Mouse (Mus musculus) hindbrain, embryonic 12.5 days (tissue): ENCODE measurements around the gene Fancc. TPM values are rescaled to one million over a fixed set of nuclear protein-coding genes. Genes with fewer than 3 reads are reported as not detected.

Experiments
- ATAC-seq: fragments of 200-750 bp; cut with Nextera tagmentation; 2 replicates; pipeline ENCODE4 v1.8.0; 2017; ENCODE audit warnings: moderate TSS enrichment; ENCODE audit not compliant: low FRiP score
- H3K27ac ChIP-seq: fragments of 300-500 bp; sonication (generic); 2 replicates; pipeline ENCODE4 v1.5.1; 2016; ENCODE audit warnings: mild to moderate bottlenecking
- H3K27me3 ChIP-seq: fragments of 300-500 bp; sonication (generic); 2 replicates; pipeline ENCODE4 v1.6.1; 2016; ENCODE audit warnings: mild to moderate bottlenecking
- H3K36me3 ChIP-seq: fragments of 300-500 bp; sonication (generic); 2 replicates; pipeline ENCODE4 v1.6.1; 2016; ENCODE audit warnings: mild to moderate bottlenecking
- H3K4me1 ChIP-seq: fragments of 300-500 bp; sonication (generic); 2 replicates; pipeline ENCODE4 v1.6.1; 2016
- H3K4me2 ChIP-seq: fragments of 300-500 bp; sonication (generic); replicated peaks from 2 replicates; pipeline ENCODE4 v1.6.1; 2016; ENCODE audit warnings: mild to moderate bottlenecking
- H3K4me3 ChIP-seq: fragments of 300-500 bp; sonication (generic); 2 replicates; pipeline ENCODE4 v1.5.1; 2016; ENCODE audit warnings: mild to moderate bottlenecking
- H3K9ac ChIP-seq: fragments of 300-500 bp; sonication (generic); 2 replicates; pipeline ENCODE4 v1.6.1; 2016; ENCODE audit warnings: mild to moderate bottlenecking, moderate library complexity
- H3K9me3 ChIP-seq: fragments of 300-500 bp; sonication (generic); replicated peaks from 2 replicates; pipeline ENCODE4 v1.6.1; 2016; ENCODE audit warnings: mild to moderate bottlenecking
- WGBS: fragments of 180-500 bp; shearing (Covaris S2); methylation state at CpG from one replicate; pipeline ENCODE4 v1.1.7; 2016; 5-methylcytosine and 5-hydroxymethylcytosine counted together
- polyA plus RNA-seq: library from polyadenylated mRNA; unstranded; fragments of >200 nt; fragmentation: Nextera tagmentation; extraction: Ambion mirVana; gene quantifications from 2 replicates; pipeline ENCODE4 v1.2.1, GENCODE M21; 2016

Gene Fancc
- polyA plus RNA-seq, 1 experiment from 2014 or later, result 20.4 TPM

- WGBS, result 48% methylated on average over 26 of the region's 26 CpGs
- ATAC-seq, result no peak
- Histone ChIP-seq H3K4me1 (peaks cover 34% of the 10 kb centered on the region), H3K36me3 (peaks cover 86% of the 10 kb centered on the region), H3K4me3 (no peak overlapping the region), H3K27ac (no peak overlapping the region), H3K27me3 (no peaks in the 10 kb centered on the region), H3K9ac (no peak overlapping the region), H3K4me2 (no peak overlapping the region), H3K9me3 (no peaks in the 10 kb centered on the region)
Observed at GRCm38 (mm10) chr13:63513374-63514098, 16.5 kb upstream of the Fancc start.

DNA sequence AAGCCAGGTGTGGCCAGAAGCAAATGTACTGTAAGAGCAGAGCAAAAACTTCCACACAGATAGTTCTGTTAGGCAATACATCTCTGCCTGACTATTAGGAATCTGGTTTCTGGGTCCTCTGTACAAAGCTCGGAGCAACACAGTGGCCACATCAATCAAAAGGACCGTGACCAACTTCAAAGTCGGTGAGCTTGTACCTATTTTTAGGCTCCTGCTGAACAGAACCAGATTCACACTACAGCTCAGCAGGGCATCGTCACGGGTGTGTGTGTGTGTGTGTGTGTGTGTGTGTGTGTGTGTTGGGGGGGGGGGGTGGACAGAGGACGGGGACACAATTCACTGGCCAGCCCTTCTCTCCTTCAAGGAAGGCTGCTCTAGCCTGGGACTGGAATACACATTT lies 15.3 kb upstream of the Fancc start:
- Histone ChIP-seq H3K9me3 (no peaks in the 10 kb centered on the region), H3K4me1 (peaks cover 34% of the 10 kb centered on the region), H3K27me3 (no peaks in the 10 kb centered on the region), H3K4me3 (no peak overlapping the region), H3K27ac (no peak overlapping the region), H3K36me3 (peaks cover 85% of the 10 kb centered on the region), H3K9ac (no peak overlapping the region), H3K4me2 (no peak overlapping the region)
- ATAC-seq, result 0 out of 2 replicates have a peak, but pooled peaks have one; percentile 20
- WGBS, result 45% methylated on average over 6 of the region's 6 CpGs

GRCm38 (mm10) chr13:63507821-63508220 lies 10.7 kb upstream of the Fancc start:
- 85% methylated on average over 5 of the region's 5 CpGs for WGBS
- Histone ChIP-seq H3K9ac (no peak overlapping the region), H3K27ac (no peak overlapping the region), H3K4me2 (no peak overlapping the region), H3K4me3 (no peak overlapping the region), H3K4me1 (0 out of 2 replicates have a peak, but pooled peaks cover 7% of the 10 kb centered on the region), H3K9me3 (no peaks in the 10 kb centered on the region), H3K36me3 (peaks cover 52% of the 10 kb centered on the region), H3K27me3 (no peaks in the 10 kb centered on the region)
- no peak for ATAC-seq

DNA sequence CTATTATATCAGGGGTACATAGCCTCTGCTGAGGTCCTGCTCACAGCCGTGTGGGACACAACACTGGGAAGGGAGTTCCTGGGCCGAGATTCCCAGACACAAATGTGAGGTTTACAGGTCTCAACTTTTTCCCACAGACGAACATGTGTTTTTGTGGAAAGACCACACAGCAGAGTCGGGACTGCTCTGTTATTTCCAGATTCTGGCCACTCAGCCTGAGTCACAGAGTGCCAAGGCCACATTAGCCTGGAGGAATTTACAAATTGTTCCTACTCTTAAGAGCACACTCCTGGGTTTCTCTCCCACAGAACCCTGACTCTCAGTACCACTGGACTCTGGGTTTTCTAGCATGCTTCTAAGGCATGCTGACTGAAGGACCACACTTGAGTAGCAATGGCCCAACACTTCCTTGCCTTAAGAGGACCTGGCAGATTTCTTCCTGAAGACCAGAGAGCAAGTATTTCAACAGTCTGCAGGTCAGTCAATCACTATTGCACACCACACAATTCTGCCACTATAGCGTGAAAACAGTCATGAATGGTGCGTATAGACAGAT lies 10.0 kb upstream of the Fancc start:
- Histone ChIP-seq H3K36me3 (peaks cover 44% of the 10 kb centered on the region), H3K9ac (no peak overlapping the region), H3K27ac (no peak overlapping the region), H3K4me1 (0 out of 2 replicates have a peak, but pooled peaks cover 5% of the 10 kb centered on the region), H3K27me3 (no peaks in the 10 kb centered on the region), H3K4me2 (no peak overlapping the region), H3K4me3 (no peak overlapping the region), H3K9me3 (no peaks in the 10 kb centered on the region)
- ATAC-seq, result no peak
- 87% methylated on average over 6 of the region's 6 CpGs for WGBS

DNA sequence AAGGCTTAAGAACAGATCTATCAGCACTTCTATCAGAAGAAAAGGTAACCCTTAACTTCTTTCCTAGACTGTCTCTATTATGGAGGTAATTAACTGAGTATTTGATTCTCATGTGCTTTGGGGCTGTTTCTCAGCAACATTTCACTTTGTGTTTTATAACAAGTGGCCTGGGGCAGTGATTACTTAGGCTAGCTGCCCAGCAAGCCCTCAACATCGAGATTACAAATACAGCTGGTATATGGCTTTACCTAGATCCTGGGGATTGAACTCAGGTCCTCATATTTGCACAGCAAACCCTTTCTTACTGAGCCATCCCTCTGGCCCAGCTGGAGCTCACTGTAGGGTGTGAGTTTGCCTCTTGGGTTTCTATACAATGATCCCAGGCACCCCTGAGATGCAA lies 9.3 kb upstream of the Fancc start:
- H3K4me2 ChIP-seq, result no peak overlapping the region
- H3K9ac ChIP-seq, result no peak overlapping the region
- 65% methylated on average over 1 of the region's 1 CpGs for WGBS
- H3K4me1 ChIP-seq, result 0 out of 2 replicates have a peak, but pooled peaks cover 3% of the 10 kb centered on the region
- peaks cover 37% of the 10 kb centered on the region for H3K36me3 ChIP-seq
- H3K27ac ChIP-seq, result no peak overlapping the region
- H3K9me3 ChIP-seq, result no peaks in the 10 kb centered on the region
- H3K27me3 ChIP-seq, result no peaks in the 10 kb centered on the region
- H3K4me3 ChIP-seq, result no peak overlapping the region
- no peak for ATAC-seq

DNA sequence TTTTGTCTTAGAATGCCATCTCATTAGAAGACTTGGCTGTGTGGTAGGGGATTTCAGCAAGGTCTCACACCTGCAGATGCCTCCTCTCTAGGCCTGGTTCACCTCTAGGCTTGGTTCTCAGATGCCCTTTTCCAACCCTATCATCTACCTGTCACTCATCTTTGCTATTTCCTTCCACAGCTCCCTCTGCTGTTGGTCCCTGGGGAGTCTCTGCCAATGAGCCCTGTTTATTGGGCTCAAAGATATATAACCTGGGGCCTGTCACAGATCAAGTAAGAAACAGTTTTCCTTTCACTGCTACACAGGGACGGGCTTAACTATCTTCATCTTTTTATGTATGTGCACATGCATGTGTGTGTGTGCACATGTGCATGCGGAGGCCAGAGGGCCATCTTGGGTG lies 5.3 kb upstream of the Fancc start:
- Histone ChIP-seq H3K9me3 (no peaks in the 10 kb centered on the region), H3K4me1 (peaks cover under 1% of the 10 kb centered on the region; the same call in 1 of the 2 replicates), H3K9ac (no peak overlapping the region), H3K27me3 (no peaks in the 10 kb centered on the region), H3K4me3 (no peak overlapping the region), H3K4me2 (no peak overlapping the region), H3K36me3 (peaks cover 3% of the 10 kb centered on the region), H3K27ac (no peak overlapping the region)
- 94% methylated on average over 2 of the region's 2 CpGs for WGBS
- no peak for ATAC-seq

DNA sequence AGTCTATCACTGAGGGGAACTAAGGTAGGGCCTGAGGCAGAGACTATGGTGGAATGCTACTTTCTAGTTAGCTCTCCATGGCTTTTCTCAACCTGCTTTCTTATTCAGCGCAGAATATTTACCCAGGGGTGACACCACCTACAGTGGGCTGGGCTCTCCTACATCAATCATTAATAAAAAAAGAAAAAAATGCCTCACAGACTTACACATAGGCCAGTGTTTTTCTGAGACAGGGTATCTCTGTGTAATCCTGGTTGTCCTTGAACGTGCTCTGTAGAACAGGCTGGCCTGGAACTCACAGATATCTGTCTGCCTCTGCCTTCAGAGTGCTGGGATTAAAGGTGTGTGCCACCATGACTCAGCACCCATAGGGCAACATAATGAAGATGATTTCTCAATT lies 2.4 kb upstream of the Fancc start:
- Histone ChIP-seq H3K9ac (no peak overlapping the region), H3K4me1 (peaks cover 11% of the 10 kb centered on the region), H3K4me2 (no peak overlapping the region), H3K27ac (no peak overlapping the region), H3K27me3 (no peaks in the 10 kb centered on the region), H3K4me3 (no peak overlapping the region), H3K36me3 (no peaks in the 10 kb centered on the region), H3K9me3 (no peaks in the 10 kb centered on the region)
- 93% methylated on average over 2 of the region's 2 CpGs for WGBS
- no peak for ATAC-seq

GRCm38 (mm10) chr13:63487707-63488042 lies 9.4 kb downstream of the Fancc start:
- Histone ChIP-seq H3K4me3 (no peak overlapping the region), H3K27ac (peak overlapping the region; percentile 81), H3K4me2 (no peak overlapping the region), H3K9me3 (no peaks in the 10 kb centered on the region), H3K4me1 (peaks cover 26% of the 10 kb centered on the region), H3K9ac (peak overlapping the region; percentile 19; the same call in 1 of the 2 replicates), H3K27me3 (no peaks in the 10 kb centered on the region), H3K36me3 (no peaks in the 10 kb centered on the region)
- ATAC-seq, result no peak
- WGBS, result 30% methylated on average over 7 of the region's 7 CpGs

DNA sequence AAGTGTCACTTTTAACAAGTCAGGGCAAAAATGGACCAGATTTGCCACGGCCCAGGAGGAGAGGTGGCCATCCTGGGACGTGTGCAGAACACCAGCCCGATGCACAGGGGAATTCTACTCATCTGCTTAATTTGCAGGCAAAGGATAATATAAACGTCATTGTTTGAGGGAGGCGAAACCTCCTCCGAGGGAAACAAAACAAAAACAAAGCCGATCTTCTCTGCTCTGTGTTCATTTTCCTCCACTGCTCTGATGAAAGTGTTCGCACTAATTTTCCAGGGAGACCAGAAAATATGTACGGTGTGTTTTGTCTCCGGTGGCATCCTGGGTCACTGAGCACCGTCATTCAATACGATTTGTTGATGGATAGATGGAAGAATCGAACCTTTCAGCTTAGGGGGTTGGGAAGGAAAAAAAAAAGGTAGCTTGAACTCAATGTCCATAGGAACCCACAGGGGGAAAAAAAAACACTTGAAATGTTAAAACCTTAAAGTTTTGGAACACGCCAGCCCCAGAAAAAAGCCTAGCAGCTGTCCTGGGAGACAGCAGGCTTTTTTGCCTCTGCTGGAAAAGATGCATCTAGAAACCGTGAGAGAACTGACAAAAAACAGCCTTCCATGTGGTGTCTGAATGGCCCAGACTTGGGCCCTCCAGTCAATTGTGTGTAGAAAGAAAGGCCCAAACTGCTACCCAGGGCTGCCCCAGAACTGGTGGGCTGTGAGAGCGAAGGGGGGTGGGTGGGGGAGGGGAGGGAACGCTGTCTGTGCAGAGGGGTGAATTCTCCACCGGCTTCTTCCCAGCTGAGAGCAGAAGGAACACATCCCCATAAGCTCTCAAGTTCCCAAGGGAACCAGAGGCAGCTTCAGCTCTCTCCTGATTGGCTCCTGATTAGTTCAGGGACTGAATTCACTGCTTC lies 10.0 kb downstream of the Fancc start:
- Histone ChIP-seq H3K36me3 (no peaks in the 10 kb centered on the region), H3K4me3 (no peak overlapping the region), H3K9ac (peak overlapping the region; percentile 19; the same call in 1 of the 2 replicates), H3K27ac (peak overlapping the region; percentile 81), H3K4me2 (peak overlapping the region; percentile 37), H3K9me3 (no peaks in the 10 kb centered on the region), H3K4me1 (peaks cover 26% of the 10 kb centered on the region), H3K27me3 (no peaks in the 10 kb centered on the region)
- peak; percentile 92 for ATAC-seq
- 5% methylated on average over 18 of the region's 18 CpGs for WGBS

GRCm38 (mm10) chr13:63475356-63475755 lies 21.7 kb downstream of the Fancc start:
- Histone ChIP-seq H3K4me3 (no peak overlapping the region), H3K27me3 (no peaks in the 10 kb centered on the region), H3K4me1 (no peaks in the 10 kb centered on the region), H3K4me2 (no peak overlapping the region), H3K36me3 (no peaks in the 10 kb centered on the region), H3K9ac (no peak overlapping the region), H3K9me3 (no peaks in the 10 kb centered on the region), H3K27ac (no peak overlapping the region)
- no peak for ATAC-seq
- WGBS, result 82% methylated on average over 8 of the region's 8 CpGs

DNA sequence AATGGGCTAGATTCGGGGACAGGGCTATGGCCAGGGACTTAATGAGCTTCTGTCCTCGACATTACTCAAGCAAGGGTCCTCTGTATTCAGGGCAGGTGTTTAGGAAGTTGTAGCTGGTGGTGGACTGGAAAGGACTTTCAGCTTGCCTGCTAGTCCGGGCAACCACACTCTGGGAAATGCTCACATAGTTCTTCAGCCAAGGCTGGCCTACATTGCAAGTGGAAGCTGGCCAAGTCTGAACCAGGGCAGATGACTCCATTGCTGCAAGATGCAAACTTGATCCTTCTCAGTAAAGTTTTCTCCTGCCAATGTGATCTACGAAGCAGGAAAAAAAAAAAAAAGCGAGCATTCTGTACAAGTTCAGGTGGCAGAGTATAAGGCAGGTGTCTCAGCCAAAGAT lies 44.2 kb downstream of the Fancc start:
- no peaks in the 10 kb centered on the region for H3K4me1 ChIP-seq
- ATAC-seq, result no peak
- H3K27ac ChIP-seq, result no peak overlapping the region
- no peaks in the 10 kb centered on the region for H3K9me3 ChIP-seq
- H3K4me3 ChIP-seq, result no peak overlapping the region
- no peak overlapping the region for H3K9ac ChIP-seq
- 82% methylated on average over 5 of the region's 5 CpGs for WGBS
- H3K36me3 ChIP-seq, result no peaks in the 10 kb centered on the region
- no peaks in the 10 kb centered on the region for H3K27me3 ChIP-seq
- no peak overlapping the region for H3K4me2 ChIP-seq

GRCm38 (mm10) chr13:63451140-63451539 lies 45.9 kb downstream of the Fancc start:
- no peaks in the 10 kb centered on the region for H3K9me3 ChIP-seq
- H3K27me3 ChIP-seq, result no peaks in the 10 kb centered on the region
- H3K9ac ChIP-seq, result no peak overlapping the region
- no peaks in the 10 kb centered on the region for H3K36me3 ChIP-seq
- no peak overlapping the region for H3K4me2 ChIP-seq
- no peak overlapping the region for H3K4me3 ChIP-seq
- ATAC-seq, result no peak
- 61% methylated on average over 7 of the region's 7 CpGs for WGBS
- no peak overlapping the region for H3K27ac ChIP-seq
- H3K4me1 ChIP-seq, result no peaks in the 10 kb centered on the region
